Mouse (Mus musculus) hindbrain, embryonic 13.5 days (tissue): ENCODE measurements around the gene Shprh. TPM values are rescaled to one million over a fixed set of nuclear protein-coding genes. Genes with fewer than 3 reads are reported as not detected.
"Not testable (repeated sequence)": the region's sequence is repeated elsewhere in the genome, so short reads cannot be mapped to it uniquely, and the experiment has no call there.

Source experiments
- ATAC-seq: fragments of 200-750 bp; cut with Nextera tagmentation; 2 replicates; pipeline ENCODE4 v1.8.0; 2017; ENCODE audit warnings: moderate TSS enrichment; ENCODE audit not compliant: low FRiP score
- H3K27ac ChIP-seq: fragments of 300-500 bp; sonication (generic); 2 replicates; pipeline ENCODE4 v1.5.1; 2015; ENCODE audit warnings: inconsistent platforms, mild to moderate bottlenecking, moderate library complexity
- H3K27me3 ChIP-seq: fragments of 300-500 bp; sonication (generic); 2 replicates; pipeline ENCODE4 v1.6.1; 2015; ENCODE audit warnings: mild to moderate bottlenecking, inconsistent platforms
- H3K36me3 ChIP-seq: fragments of 300-500 bp; sonication (generic); 2 replicates; pipeline ENCODE4 v1.6.1; 2015; ENCODE audit warnings: mild to moderate bottlenecking, inconsistent platforms
- H3K4me1 ChIP-seq: fragments of 300-500 bp; sonication (generic); replicated peaks from 2 replicates; pipeline ENCODE4 v1.6.1; 2015; ENCODE audit warnings: inconsistent platforms
- H3K4me2 ChIP-seq: fragments of 300-500 bp; sonication (generic); 2 replicates; pipeline ENCODE4 v1.6.1; 2015; ENCODE audit warnings: inconsistent platforms, mild to moderate bottlenecking, moderate library complexity
- H3K4me3 ChIP-seq: fragments of 300-500 bp; sonication (generic); 2 replicates; pipeline ENCODE4 v1.5.1; 2015; ENCODE audit warnings: mild to moderate bottlenecking, inconsistent platforms
- H3K9ac ChIP-seq: fragments of 300-500 bp; sonication (generic); 2 replicates; pipeline ENCODE4 v1.6.1; 2015; ENCODE audit warnings: mild to moderate bottlenecking, inconsistent platforms
- H3K9me3 ChIP-seq: fragments of 300-500 bp; sonication (generic); 2 replicates; pipeline ENCODE4 v1.6.1; 2016; ENCODE audit warnings: inconsistent platforms
- WGBS: fragments of 180-500 bp; shearing (Covaris S2); methylation state at CpG from one replicate; pipeline ENCODE4 v1.1.7; 2015; 5-methylcytosine and 5-hydroxymethylcytosine counted together
- polyA plus RNA-seq: library from polyadenylated mRNA; unstranded; fragments of >200 nt; fragmentation: Nextera tagmentation; extraction: Ambion mirVana; gene quantifications from 2 replicates; pipeline ENCODE4 v1.2.1, GENCODE M21; 2015

The Shprh gene
- polyA plus RNA-seq, 1 experiment from 2014 or later: 23.4 TPM

DNA sequence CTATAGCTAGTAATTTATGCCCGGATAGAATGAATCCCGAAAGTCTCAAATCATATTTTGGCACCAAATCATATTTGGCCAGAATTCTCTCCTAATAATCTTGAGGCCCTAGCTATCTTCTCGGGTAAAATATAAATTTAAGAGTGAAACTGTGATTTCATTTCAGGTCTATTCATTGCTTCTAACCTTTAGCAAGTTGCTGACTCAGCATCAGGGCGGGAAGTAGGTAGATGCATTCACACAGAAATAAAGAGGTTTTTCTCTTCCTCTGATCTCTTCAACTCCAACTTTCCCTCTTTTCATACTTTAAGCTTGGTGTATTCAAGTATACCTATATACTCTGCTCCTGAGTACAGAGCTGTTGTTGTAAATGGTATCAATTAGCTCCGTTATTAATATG is 30.9 kb downstream of the Shprh start:
- Histone ChIP-seq H3K4me2 (no peak overlapping the region), H3K4me1 (no peaks in the 10 kb centered on the region), H3K27me3 (no peaks in the 10 kb centered on the region), H3K9me3 (no peaks in the 10 kb centered on the region), H3K9ac (no peak overlapping the region), H3K27ac (no peak overlapping the region), H3K4me3 (no peak overlapping the region), H3K36me3 (peaks cover 56% of the 10 kb centered on the region)
- no peak for ATAC-seq
- 91% methylated on average over 5 of the region's 5 CpGs for WGBS

DNA sequence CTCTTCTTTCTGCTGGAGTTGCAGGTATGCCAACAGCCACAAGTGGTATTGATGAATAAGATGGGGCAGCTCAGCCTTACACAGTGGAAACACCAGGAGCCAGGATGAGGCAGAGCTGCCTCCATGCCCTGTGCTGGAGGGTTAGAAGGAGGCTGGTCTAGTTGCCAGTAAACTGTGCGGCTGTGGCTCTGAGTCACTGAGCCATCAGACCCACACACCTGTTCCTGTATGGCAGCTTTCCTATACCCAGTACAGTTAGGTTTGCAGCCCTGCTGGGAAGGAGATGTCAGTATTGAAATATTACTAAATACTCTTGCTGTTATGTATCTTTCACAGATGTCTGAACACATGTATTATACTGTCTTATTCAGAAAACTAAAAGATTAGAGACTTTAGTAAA is 48.1 kb downstream of the Shprh start:
- H3K36me3 ChIP-seq: peaks cover 60% of the 10 kb centered on the region
- ATAC-seq: no peak
- no peaks in the 10 kb centered on the region for H3K9me3 ChIP-seq
- no peaks in the 10 kb centered on the region for H3K4me1 ChIP-seq
- H3K9ac ChIP-seq: no peak overlapping the region
- no peaks in the 10 kb centered on the region for H3K27me3 ChIP-seq
- H3K27ac ChIP-seq: no peak overlapping the region
- no peak overlapping the region for H3K4me2 ChIP-seq
- no peak overlapping the region for H3K4me3 ChIP-seq
- WGBS: 100% methylated on average over 1 of the region's 1 CpGs

DNA sequence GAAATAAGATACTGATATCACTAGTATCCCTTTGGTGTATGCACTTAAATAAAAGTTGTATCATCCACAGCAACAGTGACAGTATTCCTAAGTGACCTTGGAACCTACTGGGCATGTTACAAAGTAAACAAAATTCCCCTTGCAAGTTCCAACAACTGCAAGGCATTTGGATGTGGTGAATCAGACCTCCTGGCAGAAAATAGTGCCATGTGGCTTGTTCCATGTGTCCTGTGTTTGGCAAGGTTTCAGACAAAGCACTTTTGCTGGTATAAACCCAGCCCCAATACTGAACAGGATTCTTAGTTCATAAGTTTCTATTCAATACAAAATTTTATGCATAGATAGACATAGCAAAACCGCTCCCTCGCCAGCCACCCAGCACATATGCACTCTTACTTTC is 49.1 kb downstream of the Shprh start:
- 96% methylated on average over 2 of the region's 2 CpGs for WGBS
- no peak for ATAC-seq
- Histone ChIP-seq H3K9me3 (no peaks in the 10 kb centered on the region), H3K4me1 (no peaks in the 10 kb centered on the region), H3K4me3 (no peak overlapping the region), H3K27me3 (no peaks in the 10 kb centered on the region), H3K4me2 (no peak overlapping the region), H3K36me3 (peaks cover 61% of the 10 kb centered on the region), H3K9ac (no peak overlapping the region), H3K27ac (no peak overlapping the region)

DNA sequence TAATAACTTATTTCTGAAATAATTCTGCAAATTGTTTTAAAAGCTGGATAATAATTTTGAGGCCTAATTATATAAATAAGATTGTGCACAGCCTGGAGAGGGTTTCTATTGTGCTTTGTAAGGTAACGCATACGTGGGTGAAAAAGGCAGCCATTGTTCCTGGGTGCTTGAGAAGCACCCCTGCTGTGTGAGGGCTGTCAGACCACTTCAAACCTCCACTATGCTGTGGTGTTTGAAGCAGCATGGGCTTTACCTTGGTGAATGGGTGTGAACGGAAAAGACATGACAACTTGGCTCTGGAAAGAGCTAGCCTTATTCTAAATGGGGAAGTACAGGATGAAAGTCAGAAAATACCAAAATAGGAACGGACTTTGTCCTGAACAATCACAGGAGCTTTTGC is 50.8 kb downstream of the Shprh start:
- Histone ChIP-seq H3K36me3 (peaks cover 50% of the 10 kb centered on the region), H3K9me3 (no peaks in the 10 kb centered on the region)

DNA sequence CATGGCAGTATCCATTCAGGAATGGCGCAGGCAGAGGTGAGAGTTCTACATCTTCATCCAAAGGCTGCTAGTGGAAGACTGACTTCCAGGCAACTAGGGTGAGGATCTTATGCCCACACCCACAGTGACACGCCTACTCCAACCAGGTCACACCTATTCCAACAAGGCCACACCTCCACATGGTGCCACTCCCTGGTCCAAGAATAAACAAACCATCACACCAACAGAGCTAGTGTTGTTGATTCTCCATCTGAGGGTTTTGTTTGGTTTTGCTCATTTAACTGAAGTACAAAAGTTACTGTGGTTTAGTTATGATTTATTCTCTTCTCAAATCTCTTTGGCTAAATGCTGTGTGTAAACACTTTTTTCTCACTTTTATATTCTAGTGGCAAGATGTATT is 56.7 kb downstream of the Shprh start:
- not testable (repeated sequence) for H3K27me3 ChIP-seq, H3K4me1 ChIP-seq, H3K9me3 ChIP-seq, H3K4me2 ChIP-seq, H3K27ac ChIP-seq, H3K4me3 ChIP-seq, ATAC-seq, H3K9ac ChIP-seq
- 91% methylated on average over 2 of the region's 2 CpGs for WGBS
- peaks cover 47% of the 10 kb centered on the region for H3K36me3 ChIP-seq

More for the DNA sequence above, 50.8 kb downstream of the Shprh start:
- H3K9ac ChIP-seq: no peak overlapping the region
- WGBS: 51% methylated on average over 4 of the region's 4 CpGs
- no peak overlapping the region for H3K4me3 ChIP-seq
- no peak for ATAC-seq
- no peaks in the 10 kb centered on the region for H3K27me3 ChIP-seq
- H3K27ac ChIP-seq: no peak overlapping the region
- H3K4me1 ChIP-seq: no peaks in the 10 kb centered on the region
- no peak overlapping the region for H3K4me2 ChIP-seq

DNA sequence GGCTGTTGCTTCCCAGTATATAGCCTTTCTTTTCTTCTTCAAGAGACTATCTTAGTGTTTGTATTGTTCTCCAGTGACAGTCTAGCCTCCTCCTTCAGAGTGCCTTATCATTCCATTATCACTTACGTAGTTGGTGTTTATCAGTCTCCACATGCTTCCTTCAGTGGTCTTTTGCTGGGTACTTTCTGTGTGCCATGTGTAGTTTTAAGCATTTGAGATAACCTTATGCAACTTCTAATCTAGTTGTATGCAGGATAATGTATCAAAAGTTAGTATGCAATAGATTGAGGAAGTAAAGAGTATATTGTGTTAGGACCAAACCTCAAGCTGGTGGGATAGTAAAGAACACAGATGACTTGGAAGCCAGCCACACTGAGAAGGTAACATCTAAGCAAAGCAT is 59.4 kb downstream of the Shprh start:
- Histone ChIP-seq H3K9me3 (no peaks in the 10 kb centered on the region), H3K27me3 (no peaks in the 10 kb centered on the region), H3K27ac (no peak overlapping the region), H3K4me2 (no peak overlapping the region), H3K4me1 (no peaks in the 10 kb centered on the region), H3K36me3 (peaks cover 57% of the 10 kb centered on the region), H3K9ac (no peak overlapping the region), H3K4me3 (no peak overlapping the region)
- 96% methylated on average over 1 of the region's 1 CpGs for WGBS
- ATAC-seq: no peak

DNA sequence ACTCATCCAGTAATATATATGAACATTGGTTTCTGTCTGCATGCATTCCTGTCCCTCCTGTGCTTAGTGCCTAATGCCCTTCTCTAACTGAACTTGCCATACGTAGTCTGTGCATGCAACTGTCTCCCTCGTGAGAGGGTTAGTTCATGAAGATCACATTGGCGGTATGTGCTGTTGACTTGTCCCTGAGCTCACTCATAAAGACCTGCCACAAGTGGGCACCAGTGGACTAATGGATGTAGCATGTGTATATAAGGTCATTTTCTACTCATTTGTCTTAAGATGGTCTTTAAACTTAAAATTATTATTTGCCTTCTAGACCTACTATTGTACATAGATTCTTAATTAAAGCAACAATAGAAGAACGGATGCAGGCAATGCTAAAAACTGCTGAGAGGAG is 62.8 kb downstream of the Shprh start:
- Histone ChIP-seq H3K27me3 (no peaks in the 10 kb centered on the region), H3K4me3 (no peak overlapping the region), H3K27ac (no peak overlapping the region), H3K9ac (no peak overlapping the region), H3K36me3 (peaks cover 59% of the 10 kb centered on the region), H3K9me3 (no peaks in the 10 kb centered on the region), H3K4me1 (no peaks in the 10 kb centered on the region), H3K4me2 (no peak overlapping the region)
- whole genome bisulfite sequencing: 88% methylated on average over 4 of the region's 4 CpGs
- ATAC-seq: no peak

DNA sequence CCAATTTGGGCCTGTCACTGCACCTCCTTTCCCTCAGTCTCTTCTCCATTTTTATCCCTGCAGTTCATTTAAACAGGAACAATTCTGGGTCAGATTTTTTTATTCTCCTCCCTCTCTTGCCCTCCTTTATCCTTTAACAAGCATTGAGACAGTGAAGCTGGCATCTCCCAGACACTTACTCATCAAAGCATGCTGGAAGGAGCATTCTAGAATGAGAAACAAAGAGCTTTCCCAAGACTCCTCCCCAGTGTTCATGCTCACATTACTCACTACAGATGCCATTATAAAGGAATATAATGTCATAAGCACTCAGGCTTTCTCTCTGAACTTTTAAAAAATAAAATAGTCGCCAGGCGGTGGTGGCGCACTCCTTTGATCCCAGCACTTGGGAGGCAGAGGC is 77.2 kb downstream of the Shprh start:
- WGBS: 96% methylated on average over 3 of the region's 3 CpGs
- no peaks in the 10 kb centered on the region for H3K9me3 ChIP-seq
- no peaks in the 10 kb centered on the region for H3K27me3 ChIP-seq
- ATAC-seq: no peak
- no peak overlapping the region for H3K4me3 ChIP-seq
- no peak overlapping the region for H3K4me2 ChIP-seq
- no peak overlapping the region for H3K9ac ChIP-seq
- H3K27ac ChIP-seq: no peak overlapping the region
- H3K4me1 ChIP-seq: no peaks in the 10 kb centered on the region
- no peaks in the 10 kb centered on the region for H3K36me3 ChIP-seq

DNA sequence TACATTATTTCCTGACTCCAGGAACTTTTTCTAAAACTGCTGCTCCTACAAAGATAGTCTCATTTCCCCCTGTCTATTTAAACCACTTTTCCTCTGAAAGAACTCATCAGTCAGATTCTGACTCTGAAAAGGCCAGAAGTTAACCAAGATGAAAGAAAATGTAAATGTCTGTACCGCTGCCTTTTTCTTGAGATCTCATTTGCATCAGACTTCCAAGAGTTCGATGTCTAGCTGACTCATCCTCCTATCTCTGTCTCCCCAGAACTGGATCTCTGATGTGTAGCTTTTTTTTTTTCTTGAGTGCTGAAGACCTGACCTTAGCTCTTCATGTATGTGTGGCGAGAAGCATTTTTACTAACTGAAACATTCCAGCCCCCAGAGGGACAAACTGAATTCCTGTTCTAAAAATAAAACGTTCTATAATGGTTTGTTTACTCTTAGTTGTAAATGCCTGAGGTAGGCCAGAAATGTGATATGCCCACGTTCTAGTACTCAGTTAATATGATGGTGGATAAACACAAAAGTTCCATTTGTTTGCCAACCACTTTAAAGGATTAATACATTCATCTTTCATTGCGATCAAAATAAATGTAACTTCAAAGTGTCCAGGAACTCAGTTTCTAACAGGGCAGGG is 80.4 kb downstream of the Shprh start:
- ATAC-seq: no peak
- Histone ChIP-seq H3K36me3 (no peaks in the 10 kb centered on the region), H3K4me2 (no peak overlapping the region), H3K27ac (no peak overlapping the region), H3K4me3 (no peak overlapping the region), H3K4me1 (no peaks in the 10 kb centered on the region), H3K27me3 (no peaks in the 10 kb centered on the region), H3K9ac (no peak overlapping the region), H3K9me3 (no peaks in the 10 kb centered on the region)
- whole genome bisulfite sequencing: 40% methylated on average over 6 of the region's 6 CpGs

DNA sequence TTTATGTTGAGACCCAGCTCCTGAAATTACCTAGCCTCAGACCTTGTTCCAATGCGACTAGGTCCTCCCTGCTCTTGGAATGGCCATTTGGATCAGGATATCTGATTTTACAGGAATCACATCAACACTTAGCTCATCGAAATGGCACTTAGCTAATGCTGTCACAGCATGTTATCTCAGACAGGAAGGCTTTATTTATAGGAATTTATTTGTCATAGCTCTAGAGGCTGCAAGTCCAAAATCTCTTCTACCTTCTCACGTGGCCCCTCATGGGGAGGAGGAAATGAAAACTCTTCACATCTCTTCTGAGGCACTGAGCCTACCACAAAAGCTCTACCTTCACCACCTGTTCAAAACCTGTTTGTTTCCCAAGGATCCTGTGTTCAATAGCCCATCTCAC is 84.0 kb downstream of the Shprh start:
- Histone ChIP-seq H3K27ac (no peak overlapping the region), H3K4me1 (no peaks in the 10 kb centered on the region), H3K4me2 (no peak overlapping the region), H3K9ac (no peak overlapping the region), H3K9me3 (no peaks in the 10 kb centered on the region), H3K27me3 (no peaks in the 10 kb centered on the region), H3K36me3 (no peaks in the 10 kb centered on the region), H3K4me3 (no peak overlapping the region)
- ATAC-seq: no peak
- WGBS: 71% methylated on average over 3 of the region's 3 CpGs

DNA sequence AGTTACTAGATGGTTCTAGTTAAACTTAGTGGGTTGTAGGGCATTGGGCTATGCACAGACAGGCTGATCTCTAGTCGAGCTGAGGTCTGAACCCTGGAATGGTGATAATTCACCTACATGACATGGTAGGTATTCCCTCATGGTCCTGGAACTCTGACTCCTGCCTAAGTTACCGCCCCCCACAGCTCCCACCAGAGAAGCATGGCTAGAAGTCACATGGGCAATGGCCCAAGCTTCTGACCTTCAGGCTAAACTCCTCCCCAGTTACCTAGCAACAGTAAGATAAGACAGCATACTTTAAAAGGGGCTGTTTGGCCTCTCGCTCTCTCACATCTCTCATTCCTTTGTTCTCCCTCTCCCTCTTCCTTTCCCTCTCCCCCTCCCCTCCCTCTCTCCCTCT is 93.8 kb downstream of the Shprh start:
- H3K27ac ChIP-seq, H3K9ac ChIP-seq, H3K9me3 ChIP-seq, H3K4me3 ChIP-seq, H3K4me1 ChIP-seq, ATAC-seq, H3K4me2 ChIP-seq, H3K36me3 ChIP-seq, H3K27me3 ChIP-seq: not testable (repeated sequence)
- 52% methylated on average over 3 of the region's 3 CpGs for WGBS

DNA sequence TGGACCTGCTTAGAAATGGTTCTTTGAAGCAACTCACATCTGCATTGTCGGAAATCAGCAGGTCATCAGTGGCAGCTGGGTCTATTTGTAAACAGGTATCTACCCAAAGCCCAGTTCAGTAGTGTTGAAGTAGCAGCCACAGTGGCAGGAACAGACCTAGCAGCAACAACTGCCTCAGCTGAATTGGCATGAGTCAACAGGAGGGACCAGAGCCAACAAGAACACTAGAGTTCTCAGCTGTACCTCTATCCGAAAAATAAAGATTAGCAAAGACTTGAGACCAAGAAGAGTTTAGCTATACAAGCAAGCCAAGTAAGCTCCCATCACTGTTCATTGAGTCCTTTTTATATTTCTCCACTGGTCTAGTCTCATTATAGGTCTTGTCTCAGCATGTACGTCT is 99.0 kb downstream of the Shprh start:
- 93% methylated on average over 3 of the region's 3 CpGs for WGBS

DNA sequence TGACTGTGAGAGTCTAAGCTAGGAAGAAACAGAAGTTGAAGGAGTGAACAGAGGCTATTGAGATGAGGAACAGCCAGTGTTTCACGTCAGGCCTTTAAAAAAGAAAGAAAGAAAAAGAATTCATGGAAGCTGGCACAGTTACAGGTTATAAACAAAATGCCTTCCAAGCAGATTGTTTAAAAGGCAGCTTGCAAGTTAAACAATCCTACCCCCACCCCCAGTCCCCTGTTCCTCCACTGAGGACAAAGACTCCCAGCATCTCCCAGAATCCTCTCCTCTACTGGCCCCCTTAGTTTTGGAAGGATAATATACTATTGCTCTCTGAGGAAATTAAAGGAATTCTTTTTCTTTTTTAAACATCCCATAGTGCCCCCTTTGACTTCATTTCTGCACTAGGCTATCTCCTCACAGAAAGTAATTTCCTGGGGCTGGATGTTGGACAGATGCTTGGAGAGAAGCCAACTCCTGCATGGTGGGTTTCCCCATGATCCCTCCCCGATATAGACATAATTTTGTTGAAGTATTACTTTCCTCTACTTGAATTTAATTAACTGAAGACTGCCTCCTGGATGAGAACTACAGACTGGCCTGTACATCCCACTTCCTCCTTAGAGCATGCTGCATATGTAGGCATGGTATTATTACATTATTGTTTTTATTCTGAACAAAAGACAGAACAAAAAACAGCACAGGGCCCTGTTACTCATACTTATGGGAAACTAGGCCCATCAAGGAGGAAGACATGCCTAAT is 101.2 kb downstream of the Shprh start:
- no peaks in the 10 kb centered on the region for H3K4me1 ChIP-seq
- 42% methylated on average over 2 of the region's 2 CpGs for WGBS
- ATAC-seq: no peak

More for the DNA sequence above, 99.0 kb downstream of the Shprh start:
- H3K9me3 ChIP-seq: no peaks in the 10 kb centered on the region
- no peaks in the 10 kb centered on the region for H3K27me3 ChIP-seq
- no peaks in the 10 kb centered on the region for H3K4me1 ChIP-seq
- H3K4me3 ChIP-seq: no peak overlapping the region
- no peak for ATAC-seq
- no peak overlapping the region for H3K27ac ChIP-seq
- H3K4me2 ChIP-seq: no peak overlapping the region
- H3K36me3 ChIP-seq: no peaks in the 10 kb centered on the region
- no peak overlapping the region for H3K9ac ChIP-seq

More for the DNA sequence above, 101.2 kb downstream of the Shprh start:
- Histone ChIP-seq H3K9me3 (no peaks in the 10 kb centered on the region), H3K27me3 (no peaks in the 10 kb centered on the region), H3K27ac (no peak overlapping the region), H3K9ac (no peak overlapping the region), H3K36me3 (no peaks in the 10 kb centered on the region), H3K4me3 (no peak overlapping the region), H3K4me2 (no peak overlapping the region)
